Mouse (Mus musculus) thymus, adult 2 months (tissue): ENCODE measurements around the gene Kansl1l.

ENCODE experiments used
- CTCF ChIP-seq: fragments of 200-500 bp; IDR thresholded peaks from 2 replicates; pipeline ENCODE4 v1.5.1; 2012; ENCODE audit warnings: mild to moderate bottlenecking, control low read depth, low read length, moderate library complexity, borderline replicate concordance; ENCODE audit not compliant: control insufficient read depth, poor library complexity, insufficient read depth; ENCODE audit errors: extremely low read depth
- POLR2A ChIP-seq: fragments of 200-500 bp; IDR thresholded peaks from 2 replicates; pipeline ENCODE4 v1.6.1; 2012; ENCODE audit warnings: mild to moderate bottlenecking, low read length, control low read depth, moderate library complexity; ENCODE audit not compliant: control insufficient read depth, poor library complexity, insufficient read depth; ENCODE audit errors: extremely low read depth

DNA sequence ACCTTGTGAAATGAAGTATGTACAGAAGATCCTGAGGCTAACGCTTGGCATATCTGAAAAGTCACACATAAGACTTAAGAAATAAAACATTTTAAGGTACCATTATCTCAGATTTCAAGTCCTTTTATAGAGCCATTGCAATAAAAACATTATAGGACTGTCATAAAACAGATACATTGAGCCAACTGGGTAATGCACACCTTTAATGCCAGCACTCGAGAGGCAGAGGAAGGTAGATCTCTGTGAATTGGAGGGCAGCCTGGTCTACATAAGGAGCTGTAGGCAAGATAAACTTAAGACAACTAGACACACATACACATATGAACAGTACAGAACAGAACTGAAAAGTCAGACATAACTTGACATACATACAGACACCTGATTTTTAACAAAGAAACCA is 19.4 kb downstream of the Kansl1l start:
- TF ChIP-seq POLR2A (no peak), CTCF (no peak)
